Mouse (Mus musculus) intestine, postnatal 0 days (tissue): ENCODE results near the gene Fkbp5. TPM values are rescaled to one million over a fixed set of nuclear protein-coding genes. Genes with fewer than 3 reads are reported as not detected.

Source experiments
- ATAC-seq: fragments of 200-750 bp; cut with Nextera tagmentation; 2 replicates; pipeline ENCODE4 v1.8.0; 2017; ENCODE audit warnings: mild to moderate bottlenecking, moderate TSS enrichment, moderate library complexity
- H3K27ac ChIP-seq: fragments of 300-500 bp; sonication (generic); 2 replicates; pipeline ENCODE4 v1.5.1; 2014; ENCODE audit warnings: mild to moderate bottlenecking, low read depth, low read length, moderate library complexity
- H3K27me3 ChIP-seq: fragments of 300-500 bp; sonication (generic); replicated peaks from 2 replicates; pipeline ENCODE4 v1.6.1; 2014; ENCODE audit warnings: low read length, mixed read lengths; ENCODE audit not compliant: control insufficient read depth, insufficient read depth
- H3K36me3 ChIP-seq: fragments of 300-500 bp; sonication (generic); 2 replicates; pipeline ENCODE4 v1.6.1; 2014; ENCODE audit warnings: mild to moderate bottlenecking, moderate library complexity; ENCODE audit not compliant: control insufficient read depth, insufficient read depth
- H3K4me1 ChIP-seq: fragments of 300-500 bp; sonication (generic); replicated peaks from 2 replicates; pipeline ENCODE4 v1.6.1; 2014; ENCODE audit warnings: antibody characterized with exemption, low read length, mixed read lengths; ENCODE audit not compliant: control insufficient read depth, insufficient read depth
- H3K4me2 ChIP-seq: fragments of 300-500 bp; sonication (generic); replicated peaks from 2 replicates; pipeline ENCODE4 v1.6.1; 2014; ENCODE audit warnings: low read depth, mild to moderate bottlenecking, moderate library complexity
- H3K4me3 ChIP-seq: fragments of 300-500 bp; sonication (generic); 2 replicates; pipeline ENCODE4 v1.5.1; 2014; ENCODE audit warnings: low read depth, low read length
- H3K9ac ChIP-seq: fragments of 300-500 bp; sonication (generic); 2 replicates; pipeline ENCODE4 v1.6.1; 2014; ENCODE audit warnings: mild to moderate bottlenecking, low read depth, low read length
- H3K9me3 ChIP-seq: fragments of 300-500 bp; sonication (generic); 2 replicates; pipeline ENCODE4 v1.6.1; 2016; ENCODE audit warnings: mixed run types; ENCODE audit not compliant: control insufficient read depth
- CTCF ChIP-seq: sonication (generic); IDR thresholded peaks from 2 replicates; pipeline ENCODE4 v1.5.1; 2016; ENCODE audit warnings: low read depth, mild to moderate bottlenecking, control low read depth, antibody characterized with exemption, moderate library complexity
- WGBS: fragments of 180-500 bp; shearing (Covaris S2); extraction: QIAGEN DNeasy Blood & Tissue Kit; methylation state at CpG from one replicate; pipeline ENCODE4 v1.1.7; 2014; 5-methylcytosine and 5-hydroxymethylcytosine counted together
- polyA plus RNA-seq: library from polyadenylated mRNA; unstranded; fragments of >200 nt; fragmentation: Nextera tagmentation; extraction: Ambion mirVana; gene quantifications from 2 replicates; pipeline ENCODE4 v1.2.1, GENCODE M21; 2015

Gene Fkbp5
- polyA plus RNA-seq, 1 experiment from 2014 or later: 10.1 TPM

DNA sequence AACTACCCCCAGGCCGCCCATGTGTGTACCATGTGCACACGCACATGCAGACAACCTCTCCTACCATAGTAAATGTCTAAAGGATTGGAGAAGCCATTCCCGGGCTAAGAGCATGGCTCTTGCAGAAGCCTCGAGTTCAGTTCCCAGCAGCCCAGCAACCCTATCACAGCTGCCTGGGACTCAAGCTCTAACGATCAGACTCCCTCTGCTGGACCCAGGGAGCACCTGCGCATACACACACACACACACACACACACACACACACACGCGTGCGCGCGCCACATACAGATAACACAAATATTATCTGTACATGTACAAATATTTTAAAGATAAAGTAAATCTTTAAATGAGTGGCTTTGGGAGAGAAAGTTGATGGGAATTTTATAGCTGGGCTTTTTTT is 113.0 kb downstream of the Fkbp5 start:
- 96% methylated on average over 11 of the region's 11 CpGs for WGBS
- Histone ChIP-seq H3K9ac (no peak overlapping the region), H3K27me3 (no peaks in the 10 kb centered on the region), H3K4me1 (no peaks in the 10 kb centered on the region), H3K9me3 (no peaks in the 10 kb centered on the region), H3K36me3 (peaks cover 55% of the 10 kb centered on the region), H3K4me2 (no peak overlapping the region), H3K27ac (no peak overlapping the region), H3K4me3 (no peak overlapping the region)
- TF ChIP-seq CTCF: no peak
- no peak for ATAC-seq

DNA sequence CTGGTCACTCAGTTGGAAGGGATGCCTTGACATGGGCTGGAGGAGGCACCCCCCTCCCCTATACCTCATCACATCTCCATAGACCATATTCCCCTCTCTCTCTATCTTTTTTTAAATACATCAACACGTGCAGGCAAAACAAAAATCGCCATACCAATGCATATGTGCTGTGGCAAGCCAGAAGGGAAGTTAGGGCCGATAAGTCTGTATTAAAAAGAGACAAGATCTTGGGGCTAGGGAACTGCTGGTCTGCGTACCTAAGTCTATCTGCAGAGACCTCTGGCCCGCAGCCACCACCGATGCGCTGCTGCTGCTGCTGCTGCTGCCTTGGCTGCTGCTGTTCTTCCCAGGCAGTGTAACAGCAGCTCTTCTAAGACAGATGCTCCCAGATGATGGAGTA is 122.3 kb downstream of the Fkbp5 start:
- no peak for ATAC-seq
- H3K9me3 ChIP-seq: no peaks in the 10 kb centered on the region
- no peak overlapping the region for H3K27ac ChIP-seq
- no peaks in the 10 kb centered on the region for H3K4me1 ChIP-seq
- no peak for TF ChIP-seq CTCF
- H3K36me3 ChIP-seq: peaks cover 18% of the 10 kb centered on the region
- H3K4me3 ChIP-seq: no peak overlapping the region
- no peaks in the 10 kb centered on the region for H3K27me3 ChIP-seq
- no peak overlapping the region for H3K4me2 ChIP-seq
- no peak overlapping the region for H3K9ac ChIP-seq
- whole genome bisulfite sequencing: 78% methylated on average over 7 of the region's 7 CpGs

GRCm38 (mm10) chr17:28394051-28394765 is 123.1 kb downstream of the Fkbp5 start:
- TF ChIP-seq CTCF: no peak
- WGBS: 69% methylated on average over 15 of the region's 15 CpGs
- Histone ChIP-seq H3K36me3 (0 out of 2 replicates have a peak, but pooled peaks cover 10% of the 10 kb centered on the region), H3K27ac (no peak overlapping the region), H3K9ac (no peak overlapping the region), H3K4me3 (no peak overlapping the region), H3K27me3 (no peaks in the 10 kb centered on the region), H3K4me1 (no peaks in the 10 kb centered on the region), H3K9me3 (no peaks in the 10 kb centered on the region), H3K4me2 (no peak overlapping the region)
- no peak for ATAC-seq

DNA sequence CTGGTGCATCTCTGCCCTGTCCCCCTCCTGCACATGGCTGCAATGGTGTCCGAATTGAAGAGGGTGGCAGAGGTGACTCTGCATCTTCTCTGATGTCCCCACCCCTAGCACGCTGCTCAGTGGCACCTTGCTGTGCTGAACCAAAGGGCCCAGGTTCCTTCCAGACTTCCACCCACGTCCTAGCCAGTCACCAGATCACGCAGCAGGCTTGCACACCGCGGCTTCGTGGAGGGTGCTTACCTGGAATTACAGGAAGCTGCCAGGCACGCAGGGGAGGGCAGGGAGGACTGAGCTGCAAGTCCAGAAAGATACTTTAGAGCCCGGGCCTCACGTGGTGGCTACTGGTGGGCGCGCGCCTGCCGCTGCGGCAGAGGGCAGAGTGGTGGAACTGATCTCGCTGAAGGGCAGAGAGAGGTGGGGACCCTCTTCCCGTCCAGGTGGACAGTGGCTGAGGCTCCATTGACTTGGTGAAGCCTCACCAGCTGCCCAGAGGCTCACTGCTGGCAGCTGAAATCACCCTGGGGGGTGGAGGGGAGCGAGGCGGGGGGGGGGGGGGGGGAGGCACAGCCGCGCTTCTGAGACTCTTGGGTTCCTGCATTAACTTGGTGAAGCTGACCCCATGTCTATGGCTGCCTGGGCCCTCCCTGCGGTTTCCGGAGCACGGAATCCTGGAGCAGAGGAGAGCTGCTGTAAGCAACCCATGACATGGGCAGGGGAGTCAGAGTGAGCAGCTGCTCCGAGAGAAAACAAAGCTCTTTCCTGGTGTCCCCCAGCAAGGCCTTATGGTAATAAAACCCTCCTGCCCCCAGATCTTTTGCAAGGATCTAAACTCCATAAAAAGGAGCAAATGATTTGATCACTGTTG is 125.5 kb downstream of the Fkbp5 start:
- H3K27ac ChIP-seq: no peak overlapping the region; the same call in 1 of the 2 replicates
- ATAC-seq: 0 out of 2 replicates have a peak, but pooled peaks have one; percentile 26
- H3K4me2 ChIP-seq: peak overlapping the region; percentile 30; the same call in 1 of the 2 replicates
- H3K27me3 ChIP-seq: 0 out of 2 replicates have a peak, but pooled peaks cover under 1% of the 10 kb centered on the region
- no peaks in the 10 kb centered on the region for H3K9me3 ChIP-seq
- no peak overlapping the region for H3K9ac ChIP-seq
- no peak overlapping the region for H3K4me3 ChIP-seq
- 16% methylated on average over 23 of the region's 25 CpGs for WGBS
- H3K36me3 ChIP-seq: 0 out of 2 replicates have a peak, but pooled peaks cover under 1% of the 10 kb centered on the region
- no peak for TF ChIP-seq CTCF
- H3K4me1 ChIP-seq: no peaks in the 10 kb centered on the region

GRCm38 (mm10) chr17:28388534-28388933 is 128.8 kb downstream of the Fkbp5 start:
- Histone ChIP-seq H3K27ac (no peak overlapping the region), H3K9ac (no peak overlapping the region), H3K27me3 (peaks cover 10% of the 10 kb centered on the region; the same call in 1 of the 2 replicates), H3K4me3 (no peak overlapping the region), H3K36me3 (no peaks in the 10 kb centered on the region), H3K9me3 (no peaks in the 10 kb centered on the region), H3K4me2 (no peak overlapping the region), H3K4me1 (no peaks in the 10 kb centered on the region)
- no peak for ATAC-seq
- no peak for TF ChIP-seq CTCF
- WGBS: 87% methylated on average over 3 of the region's 3 CpGs
